Mouse (Mus musculus): ENCODE measurements at regions not wholly inside any gene's neighbourhood (a gene's known extent, or its start where the extent isn't known, plus 50 kb on each side); places are given as distances from the start of the nearest gene placed in this dataset.

GRCm38 (mm10) chr12:106128944-106129724 lies 119.1 kb downstream of the Vrk1 start:
- no peak for DNase-seq

DNA sequence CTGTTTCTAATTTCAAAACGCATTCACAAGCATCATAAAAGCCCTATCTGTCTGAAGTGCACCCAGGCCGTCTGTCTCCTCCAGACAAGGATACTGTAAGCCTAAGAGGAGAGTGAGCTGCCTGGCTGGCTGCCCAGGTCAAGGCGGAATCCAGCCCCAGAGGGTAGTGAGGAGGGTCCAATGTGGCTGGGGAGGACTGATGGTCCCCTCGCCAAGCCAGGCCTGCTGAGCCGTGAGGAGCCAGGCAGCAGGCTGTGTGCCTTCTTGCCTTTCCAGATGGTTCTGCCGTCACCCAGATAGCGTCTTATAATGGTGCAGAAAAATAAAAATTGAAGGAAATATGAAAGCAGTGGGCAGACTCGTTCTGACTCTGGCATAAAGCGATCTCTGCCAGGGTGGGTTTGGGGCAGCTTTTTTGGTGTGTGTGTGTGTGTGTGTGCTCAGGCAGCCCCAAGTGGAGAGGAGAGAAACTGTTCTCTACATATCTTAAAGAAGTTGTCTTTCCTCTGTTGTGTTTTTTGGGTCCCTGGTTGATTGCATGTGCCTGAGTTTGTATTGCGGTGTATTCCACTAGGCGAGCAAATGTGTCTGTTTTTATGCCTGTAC lies 120.1 kb downstream of the Vrk1 start:
- no peak for DNase-seq

GRCm38 (mm10) chr12:106132715-106133114 lies 122.7 kb downstream of the Vrk1 start:
- peak; percentile 11 for DNase-seq

GRCm38 (mm10) chr12:106138466-106138865 lies 128.4 kb downstream of the Vrk1 start:
- no peak for DNase-seq

GRCm38 (mm10) chr12:106139491-106139890 lies 129.5 kb downstream of the Vrk1 start:
- no peak for DNase-seq

- DNase-seq, result no peak
Observed at GRCm38 (mm10) chr12:106139927-106140326, 129.9 kb downstream of the Vrk1 start.

GRCm38 (mm10) chr12:106140671-106141070 lies 130.6 kb downstream of the Vrk1 start:
- DNase-seq, result no peak

DNA sequence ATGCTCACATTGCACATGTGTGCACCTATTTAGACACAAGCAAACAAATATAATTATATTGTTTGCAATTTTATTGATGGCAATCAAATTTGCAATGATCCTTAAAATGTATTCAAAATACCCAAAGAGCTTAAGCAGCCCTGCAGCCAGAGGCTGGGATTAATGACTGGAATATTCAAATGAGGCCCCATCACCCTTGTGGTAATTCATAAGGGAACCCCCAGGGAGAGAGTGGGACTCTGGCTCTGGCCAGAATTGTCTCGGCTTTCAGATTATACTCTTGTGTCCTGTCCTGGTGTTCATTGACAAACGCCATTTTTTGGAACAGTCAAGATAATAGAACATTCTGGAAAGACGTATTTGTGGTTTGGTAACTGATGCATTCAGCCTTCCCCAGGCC lies 133.5 kb downstream of the Vrk1 start:
- DNase-seq, result no peak

- no peak for DNase-seq
Observed at GRCm38 (mm10) chr12:106156837-106157236, 146.8 kb downstream of the Vrk1 start.

DNA sequence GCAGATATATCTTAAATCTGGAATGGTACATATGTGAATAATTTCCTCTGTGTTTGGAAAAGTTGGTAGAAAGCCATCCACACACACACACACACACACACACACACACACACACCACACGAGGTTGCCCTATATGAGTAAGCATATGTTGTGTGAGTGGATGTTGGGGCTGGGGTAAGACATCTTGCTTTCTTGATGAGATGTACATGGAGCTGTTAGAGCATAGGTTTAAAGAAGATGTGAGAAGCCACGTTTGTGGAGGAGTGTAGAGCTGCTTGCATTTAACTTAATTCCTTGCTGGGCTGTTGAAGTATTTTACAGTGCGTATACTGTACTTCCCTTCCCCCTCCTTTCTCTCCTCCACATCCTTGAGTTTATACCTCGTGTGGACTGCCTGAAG lies 147.8 kb downstream of the Vrk1 start:
- DNase-seq, result no peak

DNA sequence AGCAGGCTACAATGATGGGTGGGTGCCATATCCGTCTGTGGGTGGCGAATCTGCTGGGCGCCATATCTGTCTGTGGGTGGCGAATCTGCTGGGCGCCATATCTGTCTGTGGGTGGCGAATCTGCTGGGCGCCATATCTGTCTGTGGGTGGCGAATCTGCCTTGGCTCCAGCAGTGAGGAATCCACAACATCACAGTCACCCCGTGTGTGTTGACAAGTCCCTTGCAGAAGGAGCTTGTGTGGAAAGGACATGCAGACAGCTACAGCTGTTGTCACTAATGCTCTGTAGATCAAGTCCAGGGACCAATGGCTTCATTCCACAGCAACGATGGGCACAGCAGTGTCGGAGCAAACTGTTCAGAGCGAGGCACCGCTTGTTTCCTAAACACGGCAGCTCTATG lies 148.6 kb downstream of the Vrk1 start:
- no peak for DNase-seq

- no peak for DNase-seq
Observed at GRCm38 (mm10) chr12:106171301-106171700, 161.3 kb downstream of the Vrk1 start.

- no peak for DNase-seq
Observed at GRCm38 (mm10) chr12:106173211-106173610, 163.2 kb downstream of the Vrk1 start.

GRCm38 (mm10) chr12:106174070-106174980 lies 164.3 kb downstream of the Vrk1 start:
- peak; percentile 15 for DNase-seq

DNA sequence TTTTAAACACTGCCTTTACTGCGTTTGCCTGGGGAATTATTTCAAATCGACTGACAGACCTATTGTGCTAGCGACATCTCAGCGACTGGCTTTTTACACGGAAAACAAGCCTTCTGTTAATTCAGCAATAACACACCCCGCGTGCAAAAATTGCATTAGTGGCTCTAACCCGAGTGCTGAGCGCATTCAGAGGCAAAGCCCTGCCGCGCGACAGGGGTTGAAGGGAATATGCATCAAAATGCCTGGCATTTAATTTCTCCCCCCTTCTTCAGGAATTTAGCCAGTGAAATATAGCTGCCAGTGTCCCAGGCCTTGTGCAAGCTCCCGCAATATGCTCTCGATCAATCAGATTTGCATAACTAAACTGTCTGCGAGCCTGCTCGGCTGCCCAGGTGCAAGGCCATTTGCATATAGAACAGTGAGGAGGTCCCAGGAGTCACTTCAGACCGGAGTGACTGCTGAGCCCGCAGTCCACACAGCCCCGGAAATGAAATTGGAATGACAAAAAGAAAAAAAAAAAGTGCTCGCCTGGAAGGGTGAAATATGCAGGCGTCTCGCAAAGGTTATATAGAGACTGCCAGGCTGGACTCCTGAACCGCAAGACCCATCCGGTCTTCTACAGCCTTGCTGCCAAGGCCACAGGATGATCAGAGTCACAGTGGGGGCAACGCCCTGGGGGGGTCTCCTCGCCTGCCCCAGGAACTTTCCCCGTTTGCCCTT lies 165.1 kb downstream of the Vrk1 start:
- DNase-seq, result no peak

DNA sequence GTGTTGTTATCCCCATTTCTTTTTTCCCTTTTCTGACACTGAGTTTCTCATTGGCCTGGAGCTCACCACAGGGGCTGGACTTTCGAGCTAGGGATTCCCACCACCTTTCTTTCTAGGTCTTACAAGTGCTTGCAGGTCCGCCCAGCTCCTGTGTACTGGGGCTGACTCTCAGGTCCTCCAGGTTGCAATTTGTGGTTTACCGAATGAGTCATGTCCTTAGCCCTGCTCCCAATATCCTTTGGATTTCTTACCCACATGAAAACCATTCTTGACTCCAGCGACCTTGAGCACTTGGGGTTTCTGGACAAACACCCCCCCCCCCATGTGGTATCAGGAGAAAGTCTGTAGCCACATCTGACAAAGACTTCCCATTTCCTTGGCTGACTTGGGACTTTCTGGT lies 167.3 kb downstream of the Vrk1 start:
- no peak for DNase-seq

- DNase-seq, result no peak
Observed at GRCm38 (mm10) chr12:106177861-106178260, 167.8 kb downstream of the Vrk1 start.

DNA sequence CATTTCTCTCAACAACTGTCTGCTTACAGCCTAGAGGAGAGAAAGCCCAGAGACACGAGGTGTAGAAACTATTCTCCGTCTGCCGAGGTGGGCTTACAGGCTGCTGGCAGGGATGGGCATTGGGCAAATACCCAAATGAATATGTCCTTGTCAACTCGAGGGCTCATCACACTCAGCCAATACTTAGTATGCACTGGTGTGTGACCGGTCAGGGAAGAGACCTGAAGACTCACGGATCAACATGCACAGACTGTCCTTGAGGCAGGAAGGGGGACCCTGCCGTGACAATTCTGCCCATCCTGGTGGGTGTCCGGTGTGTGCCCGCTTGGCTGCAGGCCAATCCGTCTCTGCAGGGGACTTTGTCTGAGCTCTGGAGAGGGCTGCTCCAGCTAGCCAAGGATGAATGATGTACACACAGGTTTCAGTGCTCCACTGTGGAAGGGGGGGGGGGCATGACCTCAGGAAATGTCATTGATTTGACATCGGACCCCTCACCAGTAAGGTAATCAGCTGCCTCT lies 168.7 kb downstream of the Vrk1 start:
- DNase-seq, result no peak

GRCm38 (mm10) chr12:106182923-106183322 lies 172.9 kb downstream of the Vrk1 start:
- DNase-seq, result no peak

DNA sequence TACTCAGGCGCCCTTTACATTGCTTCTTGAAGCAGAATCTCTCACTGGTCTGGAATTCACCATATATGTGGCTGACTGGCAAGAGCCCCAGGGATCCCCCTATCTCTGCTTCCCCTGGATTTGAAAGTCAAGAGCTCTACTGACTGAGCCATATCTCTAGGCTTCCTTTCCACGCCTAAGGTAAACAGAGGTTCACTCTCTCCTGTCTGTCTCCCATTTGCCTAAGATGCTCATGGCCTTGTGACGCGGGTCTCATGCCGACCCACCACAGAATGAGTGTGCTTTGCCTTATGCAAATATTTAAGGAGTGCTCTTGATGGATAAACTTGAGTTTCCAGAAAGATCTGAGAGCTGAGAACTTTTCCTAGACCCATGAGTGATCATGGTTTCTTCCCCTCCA lies 173.9 kb downstream of the Vrk1 start:
- DNase-seq, result no peak

- no peak for DNase-seq
Observed at GRCm38 (mm10) chr12:106185398-106186077, 175.5 kb downstream of the Vrk1 start.

DNA sequence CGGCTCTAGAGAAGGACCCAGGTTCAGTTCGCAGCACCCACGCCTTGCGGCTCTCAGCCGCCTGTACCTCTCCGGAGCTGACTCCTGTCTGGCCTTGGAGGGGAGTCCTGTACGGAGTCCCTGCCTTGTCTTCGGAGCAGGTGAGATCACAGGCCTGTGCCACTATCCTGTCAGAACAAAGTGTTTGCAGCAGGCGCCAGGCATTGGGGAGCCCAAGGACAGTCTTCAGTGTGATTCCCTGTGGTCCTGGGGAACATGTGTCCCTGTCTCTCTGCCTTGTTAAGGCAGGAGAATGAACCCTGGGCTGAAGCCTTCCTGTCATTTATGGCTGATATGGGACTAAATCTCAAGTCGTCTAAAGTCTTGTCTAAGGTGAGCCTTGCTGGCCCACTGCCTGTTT lies 176.5 kb downstream of the Vrk1 start:
- DNase-seq, result no peak
